Mouse (Mus musculus) adrenal gland, postnatal 36 days (tissue): Measurements from ENCODE around the gene Parvg. TPM values are rescaled to one million over a fixed set of nuclear protein-coding genes. Genes with fewer than 3 reads are reported as not detected.

Experiments used
- DNase-seq, 2 experiments: peaks; one replicate each; pipeline ENCODE4 v3.0.0; 2021; ENCODE audit warnings: mixed read lengths in 1 of 2
- total RNA-seq, 2 experiments: library from RNA; stranded (reverse); gene quantifications; 2 replicates each; pipeline ENCODE4 v1.2.3; 2021

Gene Parvg
- total RNA-seq, 2 experiments from 2014 or later, result 3.0 to 3.3 TPM

DNA sequence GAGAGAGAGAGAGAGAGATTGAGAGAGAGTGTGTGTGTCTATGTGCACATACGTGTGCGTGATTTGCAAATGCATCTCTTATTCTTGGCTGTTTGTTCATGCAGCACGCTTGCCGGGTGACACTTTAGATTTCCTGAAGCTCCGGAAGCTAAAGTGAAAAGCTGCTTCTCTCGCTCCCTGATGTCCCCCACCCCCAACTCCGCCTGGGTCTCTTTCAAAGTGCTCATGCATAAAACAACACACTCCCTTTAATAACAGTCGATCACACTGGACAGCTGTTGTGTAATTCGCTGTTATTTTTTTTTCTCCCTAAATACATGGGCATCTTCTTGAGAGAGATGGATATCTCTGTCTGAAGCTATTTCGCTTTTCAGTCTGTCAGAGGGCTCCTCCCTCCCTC, 18.5 kb upstream of the Parvg start:
- no peak for DNase-seq

DNA sequence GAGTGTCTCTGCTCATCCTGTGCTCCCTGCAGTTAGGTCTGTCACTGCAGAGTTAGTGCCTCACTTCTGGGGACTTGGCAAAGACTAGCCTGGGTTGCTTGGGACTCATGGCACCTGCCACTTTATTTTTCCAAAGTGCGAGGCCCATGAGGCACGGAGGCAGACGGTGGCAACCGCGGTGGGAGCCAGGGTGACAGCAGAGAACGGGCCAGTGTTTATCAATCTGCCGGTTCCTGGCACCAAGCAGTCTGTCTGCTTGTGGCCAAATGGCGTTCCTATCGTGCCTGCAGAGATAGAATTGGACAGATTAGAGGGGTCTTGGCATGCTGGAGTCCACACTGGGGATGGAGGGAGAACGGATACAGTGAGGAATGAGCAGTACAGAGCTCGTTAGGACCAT, 13.6 kb upstream of the Parvg start:
- DNase-seq, result no peak

DNA sequence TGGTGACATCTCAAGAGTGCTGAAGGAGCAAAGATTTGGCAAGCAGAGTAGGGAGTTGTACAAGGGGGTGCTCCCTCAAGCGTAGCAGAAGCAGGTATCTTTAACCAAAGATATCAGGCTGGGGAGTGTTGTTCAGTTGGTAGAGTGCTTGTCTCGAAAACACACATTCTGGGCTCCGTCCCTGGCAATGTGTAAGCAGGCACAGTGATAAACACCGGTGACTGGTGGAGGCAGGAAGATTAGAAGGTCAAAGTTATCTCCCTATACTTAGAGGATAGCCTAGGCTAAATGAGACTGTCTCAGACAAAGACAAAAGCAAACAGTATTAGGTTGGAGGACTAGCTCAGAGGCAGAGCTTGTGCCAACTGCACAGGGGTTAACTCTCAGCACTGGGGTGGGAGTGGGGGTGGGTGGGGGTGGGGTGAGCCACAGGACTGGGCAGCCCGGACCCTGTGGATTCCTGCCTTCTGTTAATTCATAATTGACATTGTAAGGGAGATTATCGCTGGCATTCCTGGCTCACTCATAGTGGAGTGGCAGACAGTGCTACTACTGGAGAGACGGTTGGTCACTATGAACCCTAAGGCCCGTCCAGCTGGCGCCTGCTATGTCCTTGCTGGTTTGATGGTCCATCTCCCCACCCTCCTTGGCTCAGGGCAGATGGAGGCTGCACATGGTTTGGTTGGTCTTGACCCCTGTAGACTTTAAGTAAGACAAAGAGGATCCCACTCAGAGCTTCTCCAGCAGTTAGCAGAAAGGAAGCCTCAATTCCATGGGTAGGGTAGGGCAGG, 12.3 kb upstream of the Parvg start:
- no peak for DNase-seq

DNA sequence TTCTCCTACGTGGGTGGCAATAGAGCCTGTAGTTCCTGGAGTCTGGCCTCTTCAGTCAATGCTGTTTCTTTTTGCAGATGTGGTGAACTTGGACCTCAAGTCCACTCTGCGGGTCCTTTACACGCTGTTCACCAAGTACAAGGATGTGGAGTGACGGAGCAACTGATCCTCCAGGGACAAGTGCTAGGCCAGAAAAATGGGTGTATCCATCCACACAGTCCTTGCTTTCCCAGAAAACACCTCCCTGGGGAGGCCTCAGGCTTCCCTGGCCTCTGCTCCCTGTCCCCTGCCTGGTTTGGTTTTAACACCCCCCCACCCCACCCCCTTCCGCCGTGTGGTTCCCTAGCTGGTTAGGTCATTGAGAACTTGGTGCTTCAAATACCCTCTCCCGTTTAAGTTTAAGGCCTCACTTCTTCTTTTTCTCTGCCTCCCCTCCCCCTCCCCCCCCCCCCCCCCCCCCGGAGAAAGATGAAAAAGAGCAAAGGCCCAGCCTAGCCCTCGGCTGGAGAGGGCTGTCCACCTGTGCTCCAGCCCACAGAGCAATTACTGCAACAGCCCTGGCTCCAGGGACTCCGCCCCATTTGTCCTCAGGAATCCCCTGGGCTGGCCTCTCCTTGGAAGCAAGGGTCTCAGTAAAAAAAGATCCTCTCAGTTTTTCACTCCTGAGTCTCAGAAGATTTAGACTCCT, 10.8 kb upstream of the Parvg start:
- no peak for DNase-seq

DNA sequence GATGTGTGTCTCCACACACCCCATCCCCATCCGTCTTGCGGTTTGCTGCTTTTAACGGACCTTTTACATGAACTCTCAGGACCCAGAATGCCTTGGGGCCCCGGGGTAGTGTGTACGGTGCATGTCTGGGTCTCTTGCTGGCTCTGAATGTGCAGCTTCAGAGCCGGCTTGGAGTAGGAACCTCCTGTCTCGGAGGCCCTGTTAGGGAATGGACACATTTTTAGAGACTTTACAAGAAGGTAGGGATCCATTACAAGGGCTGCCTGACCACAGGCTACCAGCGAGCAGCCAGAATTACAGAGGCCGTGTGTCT, 10.3 kb upstream of the Parvg start:
- no peak for DNase-seq

DNA sequence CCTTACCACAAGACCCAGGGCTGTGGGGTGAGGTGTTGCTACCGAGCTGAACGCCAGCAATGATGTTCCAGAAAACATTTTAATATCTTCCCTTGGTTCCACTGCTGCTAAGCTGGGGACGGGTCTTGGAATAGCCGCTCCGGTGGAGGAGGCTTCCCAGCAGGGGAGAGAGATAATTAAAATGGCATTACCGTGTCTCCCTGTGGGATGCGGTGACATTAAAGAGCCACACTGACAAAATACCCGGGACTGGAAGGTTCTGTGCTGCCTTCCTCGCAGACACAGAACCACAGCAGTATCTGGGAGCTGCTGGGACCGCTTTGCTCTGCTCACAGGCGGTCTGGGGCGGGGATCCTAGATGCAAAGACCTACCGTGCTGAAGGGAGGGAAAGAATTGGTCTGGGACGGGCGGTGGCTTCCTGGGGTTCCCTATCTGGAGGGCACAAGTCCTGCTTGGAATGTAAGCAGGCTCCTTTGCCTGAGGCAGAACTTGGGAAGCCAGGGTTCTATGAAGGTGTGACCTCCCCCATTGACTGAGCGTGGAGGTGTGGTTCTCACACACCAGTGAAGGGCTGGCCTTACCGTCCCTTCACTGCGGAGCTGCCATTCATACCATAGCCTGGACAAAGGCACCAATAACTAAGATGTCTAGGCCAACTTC, 9.3 kb upstream of the Parvg start:
- no peak for DNase-seq

DNA sequence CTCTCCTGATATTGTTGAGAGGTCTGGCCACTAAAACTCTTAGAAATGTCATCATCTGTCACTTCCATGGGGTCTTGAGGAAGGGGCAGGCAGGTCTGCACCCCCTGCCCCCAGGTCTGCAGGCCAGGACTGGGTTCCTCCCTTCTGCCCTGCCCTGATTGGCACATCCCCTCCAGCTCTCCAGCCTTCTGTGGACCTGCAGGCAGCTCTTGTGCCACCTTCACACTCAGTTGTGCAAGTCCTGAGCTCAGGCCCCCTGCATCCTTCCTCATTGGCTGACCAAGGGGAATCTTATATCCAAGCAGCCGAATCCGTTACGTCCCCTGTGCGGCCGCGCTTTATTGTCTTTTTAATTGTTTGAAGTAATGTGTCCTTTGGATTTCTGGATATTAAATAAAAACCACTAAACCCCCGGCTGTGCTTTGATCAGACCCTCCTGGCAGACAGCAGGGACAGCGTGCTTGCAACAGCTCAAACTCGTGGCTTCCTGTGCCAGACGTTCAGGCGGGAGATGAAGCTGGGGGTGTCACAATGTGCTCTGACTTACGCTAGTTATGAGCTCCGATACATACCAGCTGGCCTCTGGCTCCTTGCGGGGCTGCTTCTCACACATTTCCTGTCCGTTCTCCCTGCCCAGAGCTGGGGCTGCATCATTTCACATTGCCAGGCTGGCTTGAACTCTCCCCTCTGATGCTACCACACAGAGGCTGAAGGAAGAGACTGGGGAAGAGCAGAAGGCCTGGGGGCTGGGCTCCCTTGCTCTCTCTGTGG, 8.4 kb upstream of the Parvg start:
- no peak for DNase-seq

DNA sequence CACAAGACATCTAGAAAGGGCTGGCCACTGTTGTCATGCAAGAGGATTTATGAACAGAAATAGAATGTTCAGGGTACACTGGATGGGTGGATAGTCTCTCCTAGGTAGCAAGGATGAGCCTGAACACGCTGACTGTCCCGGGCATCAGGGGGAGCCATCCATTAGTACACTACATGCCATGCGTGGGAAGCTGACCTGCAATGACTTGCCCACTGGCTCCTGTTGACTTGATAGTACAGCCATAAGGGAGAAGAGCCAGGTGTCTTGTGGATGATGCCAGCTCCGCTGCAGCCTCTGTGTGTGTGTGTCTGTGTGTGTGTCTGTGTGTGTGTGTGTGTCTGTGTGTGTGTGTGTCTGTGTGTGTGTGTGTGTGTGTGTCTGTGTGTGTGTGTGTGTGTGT, 4.4 kb upstream of the Parvg start:
- no peak for DNase-seq

DNA sequence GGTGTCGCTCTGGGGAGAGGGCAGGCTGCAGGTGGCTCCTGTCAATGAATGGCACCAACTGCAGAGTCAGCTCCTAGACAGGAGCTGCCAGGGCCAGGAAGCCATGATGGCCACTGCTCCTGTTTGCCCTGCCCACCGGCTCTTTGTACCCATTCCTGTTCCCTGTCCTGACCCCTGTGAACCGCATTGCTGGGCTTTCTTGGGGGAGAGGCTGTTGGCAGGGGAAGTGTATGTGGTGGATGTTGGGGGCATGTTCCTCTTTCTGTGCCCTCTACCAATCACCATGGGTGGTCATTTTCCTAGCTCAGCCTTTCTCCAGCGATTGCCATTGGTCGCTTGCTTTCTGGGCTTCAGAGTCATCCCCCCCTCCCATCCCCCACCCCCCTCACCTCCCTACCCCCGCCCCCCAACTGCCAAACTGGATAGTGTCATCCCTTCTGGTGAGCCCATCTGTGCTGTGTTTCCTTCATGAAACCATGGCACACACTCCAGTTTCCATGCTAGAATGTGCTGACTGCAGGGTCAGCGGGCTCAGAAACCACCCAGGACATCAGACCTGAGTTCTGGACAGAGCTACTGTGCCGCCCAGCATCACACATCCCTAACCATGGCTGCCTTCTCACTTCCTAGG, 2.2 kb upstream of the Parvg start:
- no peak for DNase-seq

DNA sequence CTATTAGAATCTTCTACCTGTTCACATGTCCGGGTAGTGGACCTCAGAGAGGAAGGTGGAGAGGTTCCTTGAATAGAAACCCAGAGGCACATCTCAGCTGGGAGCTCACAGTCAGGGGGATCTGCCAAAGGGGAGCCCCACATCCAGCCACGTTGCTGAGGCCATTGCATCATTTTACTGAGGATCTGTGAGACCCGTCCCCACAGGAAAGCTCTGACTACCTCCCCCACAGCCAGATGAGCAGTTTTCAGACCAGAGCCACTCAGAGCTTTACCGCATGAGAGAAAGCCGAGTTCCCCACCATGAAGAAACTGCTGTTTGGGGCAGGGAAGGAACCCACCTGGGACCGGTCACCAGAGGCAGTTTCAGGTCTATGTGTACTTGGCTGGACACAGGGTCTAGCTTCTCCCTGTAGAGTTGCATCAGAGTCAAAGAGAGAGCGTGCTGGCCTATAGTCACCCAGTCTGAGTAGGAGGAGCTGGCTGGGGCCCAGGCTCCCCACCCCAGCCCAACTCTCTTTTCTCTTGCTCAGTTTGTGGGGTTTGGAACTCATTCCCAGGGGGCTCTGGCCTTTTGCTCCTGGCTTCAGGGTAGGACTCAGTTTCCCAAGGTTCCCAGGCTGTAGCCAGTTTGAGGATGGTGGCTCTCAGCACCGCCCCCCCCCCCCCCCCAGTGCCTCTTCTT, 1.2 kb downstream of the Parvg start:
- peak in 1 of 2 experiments; percentile 37 for DNase-seq

DNA sequence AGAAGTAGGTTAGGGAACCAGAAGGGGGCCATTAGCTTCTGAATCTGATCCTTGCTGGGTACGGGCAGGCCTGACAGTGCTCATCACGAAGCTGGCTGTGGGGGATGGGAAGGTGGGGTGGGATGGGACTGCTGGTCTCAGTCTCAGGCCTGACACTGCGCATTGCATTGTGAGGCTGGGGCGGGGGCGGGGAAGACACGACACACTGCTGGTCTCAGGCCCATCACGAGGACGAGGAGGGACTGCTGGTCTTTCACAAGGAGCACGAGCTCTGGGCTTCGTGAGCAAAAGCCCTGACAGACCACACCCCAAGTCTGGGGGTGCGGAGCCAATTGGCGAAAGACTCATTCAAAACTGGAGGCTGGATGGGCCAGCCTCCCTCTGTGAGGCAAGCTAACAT, 1.9 kb downstream of the Parvg start:
- no peak for DNase-seq

DNA sequence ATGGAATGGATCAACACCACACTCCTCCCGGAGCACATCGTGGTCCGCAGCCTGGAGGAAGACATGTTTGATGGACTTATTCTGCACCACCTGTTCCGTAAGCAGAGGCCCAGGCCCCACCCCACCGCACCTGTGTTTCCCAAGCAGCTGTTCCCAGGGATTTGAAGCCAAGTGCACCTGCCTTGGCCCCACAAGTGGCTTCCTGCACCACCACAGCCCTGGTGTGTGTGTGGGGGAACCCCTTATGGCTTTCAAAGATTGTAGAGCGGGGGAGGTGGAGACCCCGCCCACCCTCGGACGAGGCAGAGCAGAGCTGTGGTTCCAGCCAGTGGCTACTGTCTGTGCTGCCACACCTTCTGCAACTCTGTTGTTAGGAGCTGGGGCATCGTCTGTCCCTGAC, 5.0 kb downstream of the Parvg start:
- no peak for DNase-seq

DNA sequence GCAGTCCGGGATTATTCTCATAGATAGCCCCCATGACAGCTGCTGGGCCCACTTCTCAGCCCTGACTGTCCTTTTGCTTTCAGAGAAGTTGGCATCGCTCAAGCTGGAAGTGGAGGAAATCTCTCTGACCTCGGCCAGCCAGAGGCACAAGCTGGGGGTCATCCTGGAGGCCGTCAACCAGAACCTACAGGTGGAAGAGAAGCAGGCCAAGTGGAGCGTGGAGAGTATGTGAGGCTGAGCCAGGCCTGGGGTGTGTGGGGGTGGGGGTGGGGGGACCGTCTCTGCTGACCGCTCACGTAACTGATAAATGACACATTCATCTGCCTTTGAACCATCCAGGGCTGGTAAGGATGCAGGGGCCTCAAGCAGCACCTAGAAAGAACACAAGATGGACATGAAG, 6.1 kb downstream of the Parvg start:
- no peak for DNase-seq

DNA sequence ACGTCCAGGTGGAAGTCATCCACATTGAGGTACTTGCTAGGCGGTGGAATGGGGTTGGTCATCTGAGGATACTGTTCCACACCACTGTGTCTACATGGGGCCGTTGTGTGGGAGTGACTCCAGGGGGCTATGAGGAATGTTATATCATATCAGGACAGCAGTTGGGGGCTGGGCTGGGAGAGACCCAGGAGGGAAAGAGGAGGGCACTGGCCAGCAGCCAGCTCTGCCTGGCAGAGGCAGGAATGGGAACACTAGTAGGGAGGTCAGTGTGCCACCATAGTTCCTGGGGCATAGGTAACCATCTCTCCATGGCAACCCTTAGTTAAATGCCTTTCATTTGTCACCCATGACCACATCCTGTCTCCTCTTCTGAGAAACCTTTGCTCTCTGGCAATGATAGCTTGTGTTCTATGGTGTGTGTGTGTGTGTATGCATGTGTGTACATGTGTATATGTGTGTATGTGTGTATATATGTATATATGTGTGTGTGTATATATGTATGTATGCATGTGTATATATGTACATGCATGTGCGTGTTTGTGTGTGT, 7.3 kb downstream of the Parvg start:
- DNase-seq, result no peak

DNA sequence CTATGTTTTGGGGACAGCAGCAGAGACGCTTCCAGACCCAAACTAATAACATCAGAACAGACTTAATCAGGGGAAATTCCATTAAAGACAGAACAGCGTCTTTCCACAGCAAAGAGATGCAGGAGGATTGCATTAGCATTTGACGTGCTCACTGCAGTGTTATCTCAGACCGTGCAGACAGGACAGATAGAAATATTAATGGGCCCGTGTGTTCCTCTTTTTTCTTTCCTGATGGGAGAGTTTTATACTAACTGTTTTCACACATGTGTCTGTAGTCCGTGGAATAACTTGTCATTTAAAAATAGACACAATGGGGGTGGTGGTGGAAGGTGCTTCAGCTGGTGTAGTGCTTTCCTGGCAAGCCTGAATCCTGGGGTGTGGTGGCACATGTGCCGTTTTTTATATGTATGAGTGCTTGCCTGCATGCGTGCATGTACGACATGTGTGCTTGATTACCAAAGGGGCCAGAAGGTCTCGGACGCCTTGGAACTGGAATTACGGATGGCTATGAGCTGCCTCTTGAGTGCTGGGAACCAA, 12.5 kb downstream of the Parvg start:
- no peak for DNase-seq

DNA sequence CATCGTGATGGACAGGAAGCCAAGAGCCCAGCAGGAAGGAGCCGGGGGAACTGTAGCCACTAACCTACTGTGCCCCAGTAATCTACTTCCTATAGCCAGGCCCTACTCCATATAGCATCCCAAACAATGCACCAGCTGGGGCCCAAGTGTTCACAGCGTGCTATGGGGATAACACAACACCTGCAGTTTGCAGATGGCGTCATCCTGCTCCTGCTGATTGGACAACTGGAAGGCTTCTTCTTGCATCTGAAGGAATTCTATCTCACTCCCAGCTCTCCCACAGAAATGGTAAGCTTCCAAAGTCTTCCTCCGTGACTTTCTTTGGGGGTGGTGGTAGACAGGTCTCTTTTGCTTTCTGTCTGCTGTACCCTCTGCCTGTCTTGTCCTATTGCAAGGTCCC, 13.8 kb downstream of the Parvg start:
- no peak for DNase-seq

DNA sequence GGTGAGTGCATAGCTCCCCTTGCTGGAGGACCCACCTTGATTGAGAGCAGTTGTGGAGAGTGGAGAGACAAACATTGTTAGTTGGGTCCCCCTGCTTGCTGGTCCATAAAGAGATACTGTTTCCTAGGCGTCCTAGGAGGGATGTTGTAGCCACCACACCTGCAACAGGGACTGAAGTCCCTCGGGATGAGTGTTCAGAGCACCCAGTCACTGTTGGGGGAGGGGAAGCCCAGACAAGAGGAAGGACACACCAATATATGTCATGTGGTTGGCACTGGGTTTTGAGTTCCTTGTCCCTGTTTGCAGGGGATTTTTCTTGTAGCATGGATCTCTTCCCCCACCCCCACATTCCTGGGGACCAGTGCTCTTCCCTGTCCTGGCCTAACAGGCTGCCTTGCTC, 17.1 kb downstream of the Parvg start:
- DNase-seq, result no peak

DNA sequence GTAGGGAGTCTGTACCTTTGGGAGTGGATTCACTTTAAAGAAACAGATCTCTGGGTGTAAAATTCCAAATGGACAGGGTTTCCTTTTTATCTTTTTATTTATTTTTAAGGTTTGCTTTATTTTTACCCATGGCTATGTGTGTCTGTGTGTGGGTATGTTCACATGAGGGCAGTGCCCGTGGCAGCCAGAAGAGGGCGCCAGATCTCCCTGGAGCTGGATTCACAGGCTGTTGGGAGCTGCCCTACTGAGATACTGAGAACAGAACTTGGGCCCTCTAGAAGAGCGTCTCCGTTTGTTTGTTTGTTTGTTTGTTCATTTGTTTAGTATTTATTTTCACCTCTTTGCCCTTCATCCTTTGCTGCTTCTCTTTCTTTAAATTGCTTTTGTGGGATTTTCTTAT, 24.9 kb downstream of the Parvg start:
- no peak for DNase-seq

DNA sequence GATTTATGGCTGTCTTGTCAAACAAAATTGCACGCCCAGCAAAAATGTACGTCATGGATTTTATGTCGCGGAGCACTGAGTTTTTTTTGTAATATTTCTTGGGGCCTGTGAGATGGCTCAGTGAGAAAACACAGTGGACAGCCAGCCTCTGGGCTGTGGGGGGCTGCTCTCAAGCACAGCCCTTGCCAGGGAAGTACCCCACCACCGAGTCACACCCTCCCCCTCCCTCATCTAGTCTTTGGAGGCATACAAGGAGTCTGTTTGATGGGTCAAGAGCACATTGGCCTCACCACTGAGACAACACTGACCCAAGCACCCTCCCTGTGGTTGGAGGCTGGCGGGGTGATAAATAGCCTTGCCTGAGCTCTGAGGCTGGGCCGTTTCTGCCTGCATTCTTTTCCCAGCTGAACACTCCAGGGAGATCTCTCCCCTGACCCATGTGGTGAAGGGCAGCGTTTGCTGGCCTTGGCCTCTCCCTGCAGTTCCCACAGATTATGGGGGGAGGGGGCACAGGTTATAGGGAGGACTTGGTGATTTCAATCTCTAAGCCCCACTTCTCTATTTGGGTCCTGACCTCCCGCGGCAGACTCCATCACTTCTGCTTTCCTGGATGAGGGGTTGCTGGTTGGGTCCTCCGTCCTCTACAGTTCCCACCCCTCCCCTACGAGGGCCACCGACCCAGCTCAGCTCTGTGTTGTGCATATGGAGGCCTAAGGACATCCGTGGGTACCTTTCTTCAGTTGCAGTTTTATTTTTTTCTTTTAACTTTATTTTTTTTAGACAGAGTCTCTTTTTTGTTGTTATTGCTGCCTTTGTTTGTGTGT, 26.3 kb downstream of the Parvg start:
- DNase-seq, result no peak

DNA sequence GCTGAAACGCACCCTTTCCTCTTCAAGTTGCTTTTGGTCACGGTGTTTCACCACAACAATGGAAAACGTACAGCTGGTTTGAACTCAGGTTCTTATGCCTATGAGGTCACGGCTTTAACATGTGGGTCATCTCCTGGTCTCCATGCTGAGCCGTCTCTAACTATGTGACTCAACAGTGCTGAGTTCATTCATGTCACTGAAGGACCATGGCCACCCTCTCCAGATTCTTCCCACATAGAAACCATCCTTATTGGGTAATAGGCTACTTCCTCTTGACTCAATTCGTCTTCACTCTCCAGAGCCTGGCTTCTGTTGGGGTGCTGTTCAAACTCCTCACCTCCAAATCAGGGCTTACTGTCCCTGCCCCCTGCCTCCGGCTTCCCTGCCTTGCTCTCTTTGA, 27.5 kb downstream of the Parvg start:
- DNase-seq, result no peak
